Mouse (Mus musculus) thymus, postnatal 4 days (tissue): ENCODE measurements around the gene Spink2.
"Not testable (repeated sequence)": the region's sequence is repeated elsewhere in the genome, so short reads cannot be mapped to it uniquely, and the experiment has no call there.

ENCODE experiments used
- DNase-seq: peaks from one replicate; pipeline ENCODE4 v3.0.0; 2021

Spink2 gene

DNA sequence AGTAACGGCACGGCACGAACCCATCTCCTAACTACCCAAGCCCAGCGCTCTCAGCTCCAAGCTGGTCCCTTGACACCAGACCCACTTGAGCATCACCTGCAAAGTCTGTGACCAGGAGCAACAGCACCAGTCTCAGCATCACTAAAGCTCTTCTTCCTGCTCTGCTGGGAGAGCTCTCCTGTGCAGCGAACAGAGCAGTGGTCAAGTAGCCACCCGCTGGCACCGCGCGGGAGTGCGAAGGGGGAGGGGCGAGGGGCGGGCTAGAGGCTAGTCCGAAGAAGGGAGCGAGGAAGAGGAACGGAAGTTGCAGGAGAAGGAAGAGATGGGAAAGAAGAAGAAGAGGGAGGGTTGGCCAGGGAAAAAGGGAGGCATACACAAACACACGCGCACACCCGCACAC is at the start of gene Spink2:
Spink2 (minus strand) TSS at position 236 of the 400 bp plus-strand sequence.
- peak; percentile 36 for DNase-seq

GRCm38 (mm10) chr5:77260141-77260540 is 48.9 kb upstream of the Spink2 start:
- DNase-seq, result no peak

GRCm38 (mm10) chr5:77259315-77259714 is 48.0 kb upstream of the Spink2 start:
- DNase-seq, result no peak

DNA sequence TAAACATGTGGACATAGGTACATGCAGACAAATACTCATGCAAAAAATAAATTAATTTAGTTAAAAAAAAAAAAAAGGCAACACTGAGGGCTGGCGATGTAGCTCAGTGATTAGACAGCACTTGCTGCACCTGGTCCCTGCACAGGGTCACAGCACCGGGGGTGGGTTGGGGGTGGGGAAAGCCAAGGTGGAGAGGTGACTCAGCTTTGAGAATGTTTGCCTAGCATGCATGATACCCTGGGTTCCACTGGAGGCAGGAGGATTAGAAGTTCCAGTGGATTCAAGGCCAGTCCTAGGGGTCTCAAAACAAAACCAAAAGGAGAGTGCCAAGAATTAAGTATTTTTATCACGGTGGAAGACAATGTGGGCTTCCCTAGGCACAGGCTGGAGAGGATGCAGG is 46.3 kb upstream of the Spink2 start:
- DNase-seq, result no peak

DNA sequence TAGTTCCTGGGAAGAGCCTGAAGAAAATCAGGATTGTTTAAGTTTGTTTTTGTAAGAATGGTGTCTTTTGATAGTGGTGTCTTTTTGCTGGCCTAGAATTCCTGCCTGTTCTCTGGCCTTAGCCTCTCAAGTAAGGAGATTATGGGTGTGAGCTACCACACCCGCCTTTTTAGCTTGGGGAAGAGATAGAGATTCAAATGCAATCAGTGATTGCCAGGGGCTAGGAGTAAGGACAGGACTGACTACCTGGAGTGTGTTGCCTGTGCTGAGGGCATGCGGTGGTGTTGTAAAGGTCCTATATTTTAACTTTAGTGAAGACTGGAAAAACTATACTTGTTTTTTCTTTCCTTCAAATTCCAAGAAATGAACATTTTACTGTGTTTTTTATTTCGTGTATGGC is 43.1 kb upstream of the Spink2 start:
- no peak for DNase-seq

DNA sequence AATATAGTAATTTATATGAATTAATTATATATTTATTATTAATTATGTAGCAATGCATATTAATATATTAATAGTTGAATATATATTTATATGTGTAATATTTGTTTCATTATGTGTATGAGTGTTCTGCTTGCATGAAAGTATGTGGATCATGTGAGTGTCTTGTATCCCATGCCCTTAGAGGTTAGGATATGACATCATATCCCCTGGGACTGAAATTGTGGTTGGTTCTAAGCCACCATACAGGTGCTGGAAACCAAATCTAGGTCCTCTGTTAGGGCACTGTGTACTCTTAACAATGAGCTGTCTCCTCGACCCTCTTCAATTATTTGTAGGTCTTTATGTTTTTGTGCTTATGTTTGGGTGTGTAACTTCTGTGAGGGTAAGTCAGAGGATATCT is 41.9 kb upstream of the Spink2 start:
- DNase-seq, result no peak

GRCm38 (mm10) chr5:77252115-77252827 is 41.0 kb upstream of the Spink2 start:
- DNase-seq, result no peak

DNA sequence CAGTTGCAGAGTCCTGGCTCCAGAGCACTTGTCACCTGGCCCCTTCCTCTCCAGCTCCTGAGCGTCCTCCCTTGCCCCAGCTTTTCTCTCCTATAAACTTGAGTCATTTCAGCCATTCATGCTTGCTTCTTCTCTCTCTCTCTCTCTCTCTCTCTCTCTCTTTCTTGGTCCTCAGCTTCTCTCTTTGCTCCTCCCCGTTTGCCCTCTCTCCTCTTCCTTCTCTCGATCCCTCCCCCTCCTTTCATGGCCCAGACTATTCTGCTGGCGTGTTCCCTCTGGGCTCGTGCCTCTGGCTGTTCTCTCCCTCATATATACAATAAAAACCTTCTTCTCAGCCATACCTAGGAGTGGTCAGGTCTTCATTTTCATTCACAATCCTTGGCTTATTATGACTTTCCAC is 40.4 kb upstream of the Spink2 start:
- no peak for DNase-seq

GRCm38 (mm10) chr5:77250083-77250482 is 38.8 kb upstream of the Spink2 start:
- no peak for DNase-seq

DNA sequence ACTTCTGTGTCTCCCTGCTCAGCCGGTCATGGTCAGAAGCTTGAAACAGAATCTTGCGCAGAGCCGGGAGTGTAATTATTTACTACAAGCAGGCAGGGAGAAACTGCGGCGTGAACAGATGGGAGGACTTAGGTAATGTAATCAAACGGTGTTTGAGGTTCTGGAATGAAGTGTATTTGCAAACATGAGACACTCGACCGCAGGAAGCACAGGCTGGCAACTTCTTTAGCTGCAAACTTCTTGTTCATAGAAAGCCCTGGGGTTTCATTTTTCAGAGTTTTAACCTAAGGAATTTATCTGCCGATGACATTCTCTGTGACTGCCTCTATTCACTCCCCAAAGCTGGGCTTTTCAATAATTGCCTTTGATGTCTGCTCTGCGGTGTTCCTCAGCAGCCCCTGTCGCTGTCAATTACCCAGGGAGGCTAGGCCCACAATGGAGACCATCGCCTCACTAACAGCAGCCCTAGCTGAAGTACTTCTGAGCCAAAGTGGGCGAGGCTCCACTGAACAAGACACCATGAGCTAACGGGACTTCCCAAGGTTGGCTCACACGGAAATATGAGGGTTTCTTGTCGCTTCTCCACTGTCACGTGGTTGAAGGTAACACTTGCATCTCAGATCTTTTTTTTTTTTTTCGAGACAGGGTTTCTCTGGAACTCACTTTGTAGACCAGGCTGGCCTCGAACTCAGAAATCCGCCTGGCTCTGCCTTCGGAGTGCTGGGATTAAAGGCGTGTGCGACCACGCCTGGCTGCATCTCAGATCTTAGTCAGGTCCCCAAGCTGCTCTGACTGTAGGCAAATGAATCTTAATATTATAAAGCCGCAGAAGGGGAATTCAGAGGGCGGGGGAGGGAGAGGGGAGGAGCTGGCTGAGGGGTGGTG is 34.8 kb upstream of the Spink2 start:
- peak; percentile 33 for DNase-seq

DNA sequence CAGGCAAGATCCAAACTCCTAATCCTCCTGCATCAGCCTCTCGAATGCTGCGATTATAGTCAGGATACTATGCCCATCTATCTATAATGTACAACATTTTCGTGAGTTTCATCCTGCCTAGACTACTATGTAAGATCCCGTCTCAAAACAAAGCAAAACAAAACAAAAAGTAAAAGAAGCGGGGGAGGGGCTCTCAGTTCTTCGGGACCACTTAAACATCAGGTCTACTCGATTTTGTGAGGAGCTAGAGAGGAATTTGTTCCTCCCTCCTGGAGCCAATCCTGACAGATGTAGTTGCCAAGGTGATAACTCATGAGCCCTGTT is 34.2 kb upstream of the Spink2 start:
- DNase-seq, result no peak

DNA sequence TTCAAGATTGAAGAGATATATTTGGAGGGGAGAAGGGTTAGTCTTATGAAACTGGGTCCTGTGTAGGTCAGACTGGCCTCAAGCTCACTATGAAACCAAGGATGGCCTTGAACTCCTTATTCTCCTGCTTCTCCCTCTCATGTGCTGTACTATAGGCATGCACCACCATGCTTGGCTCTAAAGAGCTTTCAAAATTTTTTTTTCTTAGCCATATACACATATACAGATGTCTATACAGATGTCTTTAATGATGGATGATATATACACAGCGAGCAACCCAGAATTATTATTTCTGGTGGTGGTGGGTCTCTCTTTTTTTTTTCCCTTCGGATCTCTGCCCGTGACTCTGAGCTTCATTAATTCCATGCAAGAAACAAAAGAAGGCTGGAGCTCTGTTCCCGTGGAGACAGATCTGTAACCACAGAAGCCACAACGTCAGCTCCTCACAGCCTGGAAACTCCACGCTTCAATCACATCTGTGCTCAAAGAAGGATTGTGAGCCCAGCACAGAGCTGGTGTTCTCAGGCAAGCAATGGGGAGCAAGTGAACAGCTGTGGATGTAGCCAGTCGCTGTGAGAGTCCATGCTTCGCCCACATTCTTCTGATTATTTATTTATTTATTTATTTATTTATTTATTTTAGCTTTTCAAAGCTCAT is 33.2 kb upstream of the Spink2 start:
- DNase-seq, result no peak

- no peak for DNase-seq
Measured at GRCm38 (mm10) chr5:77237104-77237503, 25.8 kb upstream of the Spink2 start.

- DNase-seq, result no peak
Measured at GRCm38 (mm10) chr5:77234921-77235320, 23.6 kb upstream of the Spink2 start.

DNA sequence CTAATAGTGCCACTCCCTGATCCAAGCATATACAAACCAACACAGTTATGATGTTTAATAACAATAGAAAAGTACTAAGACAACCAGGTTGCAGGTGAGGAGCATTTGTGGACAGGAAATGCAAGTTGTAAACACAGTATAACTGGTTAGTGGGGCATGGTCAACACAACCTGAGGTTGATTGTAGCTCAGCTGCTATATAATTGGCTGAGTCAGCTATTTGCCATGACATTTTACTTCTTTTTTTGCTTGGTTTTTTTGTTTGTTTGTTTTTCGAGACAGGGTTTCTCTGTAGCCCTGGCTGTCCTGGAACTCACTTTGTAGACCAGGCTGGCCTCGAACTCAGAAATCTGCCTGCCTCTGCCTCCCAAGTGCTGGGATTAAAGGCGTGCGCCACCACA is 20.6 kb upstream of the Spink2 start:
- DNase-seq, result not testable (repeated sequence)

- DNase-seq, result no peak
Measured at GRCm38 (mm10) chr5:77228986-77229385, 17.7 kb upstream of the Spink2 start.

DNA sequence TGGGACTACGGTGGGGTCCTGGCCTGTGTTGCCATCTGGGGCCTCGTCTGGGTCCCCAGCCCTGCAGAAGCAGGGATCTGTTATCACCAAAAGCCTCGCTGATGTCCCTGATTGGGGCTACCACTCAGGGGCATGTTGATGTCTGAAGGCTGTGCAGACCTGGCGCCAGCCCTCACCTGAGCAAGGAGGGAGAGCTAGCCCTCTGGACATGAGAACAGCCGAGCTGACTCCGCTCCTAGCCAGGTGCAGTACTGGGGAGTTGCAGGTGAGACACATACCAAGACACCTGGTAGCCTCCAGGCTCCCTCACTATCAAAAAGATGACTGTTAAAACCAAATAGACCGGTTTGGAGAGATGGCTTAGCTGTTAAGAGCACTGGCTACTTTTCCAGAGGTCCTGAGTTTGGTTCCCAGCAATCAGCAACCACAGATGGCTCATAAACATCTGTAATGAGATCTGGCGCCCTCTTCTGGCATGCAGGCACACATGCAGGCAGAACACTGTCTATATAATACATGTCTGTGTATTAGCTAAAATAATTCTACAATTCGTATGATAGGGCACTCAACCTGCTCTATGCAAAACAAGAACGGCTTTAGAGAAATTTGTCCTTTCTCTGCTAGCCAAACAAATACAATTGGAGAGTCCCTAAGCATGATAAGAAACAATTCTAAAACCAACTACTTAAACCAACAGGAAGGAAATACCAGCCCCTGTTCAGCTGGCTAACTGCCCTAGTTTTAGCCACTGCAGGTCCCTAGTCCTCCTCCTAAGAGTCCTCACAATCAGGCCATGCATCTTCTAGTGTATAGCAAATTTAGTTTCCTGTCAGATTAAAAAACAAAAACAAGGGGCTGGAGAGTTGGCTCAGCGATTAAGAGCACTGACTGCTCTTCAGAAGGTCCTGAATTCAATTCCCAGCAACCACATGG is 12.0 kb upstream of the Spink2 start:
- DNase-seq, result peak; percentile 62

DNA sequence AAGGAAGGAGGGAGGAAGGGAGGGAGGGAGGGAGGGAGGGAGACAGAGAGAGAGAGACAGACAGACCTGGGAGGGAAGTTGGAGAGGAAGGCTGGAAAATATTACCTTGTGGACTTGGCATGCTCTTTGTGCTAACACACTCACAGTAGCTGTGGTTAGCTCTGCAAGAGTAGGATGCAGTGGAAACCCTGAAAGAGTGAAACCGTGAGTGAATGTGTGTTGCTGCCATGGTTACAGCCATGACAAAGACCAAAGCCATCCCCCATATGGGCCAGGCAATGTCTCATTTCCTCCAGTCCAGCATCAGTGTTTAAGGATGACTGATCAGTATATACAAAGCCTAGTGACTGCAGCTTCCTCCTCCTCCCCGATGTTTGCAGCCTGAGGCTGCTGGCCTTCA is 6.5 kb upstream of the Spink2 start:
- DNase-seq, result no peak

DNA sequence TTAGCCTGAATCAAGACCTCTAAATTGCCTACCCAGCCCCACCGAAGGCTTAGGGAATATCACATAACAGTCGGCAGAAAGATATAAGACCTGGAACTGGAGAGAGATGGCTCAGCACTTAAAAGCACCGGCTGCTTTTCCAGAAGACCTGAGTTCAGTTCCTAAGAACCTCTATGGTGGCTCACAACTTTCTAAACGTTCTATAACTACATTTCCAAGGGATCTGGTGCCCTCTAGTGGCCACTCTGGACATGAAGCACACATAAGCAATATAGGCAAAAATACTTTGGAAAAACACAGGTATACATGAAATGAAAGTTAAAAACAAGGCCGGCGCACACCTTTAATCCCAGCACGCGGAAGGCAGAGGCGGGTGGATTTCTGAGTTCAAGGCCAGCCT is 5.9 kb upstream of the Spink2 start:
- DNase-seq, result peak; percentile 87

GRCm38 (mm10) chr5:77206134-77206533 is 5.1 kb downstream of the Spink2 start:
- peak; percentile 49 for DNase-seq

- DNase-seq, result no peak
Measured at GRCm38 (mm10) chr5:77202238-77202637, 9.0 kb downstream of the Spink2 start.

DNA sequence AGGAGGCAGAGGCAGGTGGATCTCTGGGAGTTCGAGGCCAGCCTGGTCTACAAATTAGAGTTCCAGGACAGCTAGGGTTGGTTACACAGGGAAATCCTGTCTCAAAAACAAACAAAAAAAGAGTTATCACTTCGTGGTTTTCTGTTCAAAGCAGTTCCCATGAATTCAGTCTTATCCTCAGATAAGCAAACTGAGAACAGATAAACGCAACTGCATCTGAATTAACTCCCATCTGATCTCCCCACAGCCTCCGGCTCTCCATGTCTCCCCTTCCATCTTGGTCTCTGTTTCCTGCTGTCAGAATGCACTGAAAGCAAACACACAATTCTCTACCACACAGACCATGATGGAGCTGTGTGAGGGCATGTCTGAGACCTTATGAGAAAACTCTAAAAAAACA is 10.6 kb downstream of the Spink2 start:
- DNase-seq, result no peak

GRCm38 (mm10) chr5:77193951-77194350 is 17.3 kb downstream of the Spink2 start:
- peak; percentile 87 for DNase-seq
